ENCODE assay signal across 15 mouse cellular contexts in the genomic region with DNA sequence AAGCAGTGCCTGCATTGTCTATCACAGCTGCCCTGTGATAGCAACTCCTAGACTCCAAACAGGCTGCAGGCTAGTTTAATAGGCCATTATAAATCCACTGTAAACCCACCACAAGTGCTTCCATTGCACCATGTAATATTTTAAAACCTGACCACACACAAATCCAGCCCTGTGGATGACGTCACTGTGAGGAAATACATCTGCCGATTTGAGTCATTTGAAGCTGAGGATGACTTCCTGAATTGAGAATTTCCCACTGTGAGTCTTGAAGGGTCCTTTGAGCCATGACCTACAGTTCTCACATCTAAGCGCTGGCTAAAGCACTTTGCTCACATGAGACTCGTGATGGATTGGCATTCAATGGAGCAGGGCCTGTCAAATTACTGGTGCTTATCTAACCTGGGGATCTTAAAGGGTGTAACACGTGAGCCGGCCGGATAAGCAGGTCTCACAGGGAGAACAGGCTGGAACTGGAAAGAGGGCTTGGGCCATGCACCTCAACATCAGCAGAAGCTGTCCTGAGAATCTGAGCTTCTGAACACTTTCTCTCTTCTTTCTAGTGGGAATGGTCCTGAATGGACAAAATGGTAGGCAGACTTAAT. TPM values are rescaled to one million over a fixed set of nuclear protein-coding genes. Genes with fewer than 3 reads are reported as not detected.
DNase-seq lines count a peak whose midpoint lies in the region; ATAC-seq and TF ChIP-seq lines count a peak whose summit lies in the region.
"Had no signal": no experiment of that assay in that cellular context is flagged by ENCODE, and none has a peak within 500 bp of the region (broad histone marks: within the 10 kb centered on the region; RNA-seq: fewer than 3 reads in every experiment).

No protein-coding gene starts in this region.

- no peak for TF ChIP-seq CTCF in left cerebral cortex, adult 2 months (IDR thresholded peaks at IDR 0.05)

- intact Hi-C loops in left cerebral cortex, adult 2 months (cut with DNase I), result no loop called here

- ATAC-seq in inflammation-experienced regulatory T-cells, adult 6 months, result peak; percentile 53
- ATAC-seq: intestine, embryonic 16.5 days; lung, postnatal 0 days; midbrain, embryonic 13.5 days had no signal

- DNase-seq in thymus, postnatal 0 days (ENCODE audit: low spot score), result peak; percentile 34
- DNase-seq in thymus, postnatal 36 days, result no peak
- peak; percentile 6 to 56 for DNase-seq in kidney, postnatal 25 days
- DNase-seq in cerebellum, adult 11-12 months, result no peak
- no peak for DNase-seq in left cerebral cortex, adult 2 months (ENCODE audit: extremely low spot score in 1 of 2, low spot score in 2 of 2)
- DNase-seq in spleen, postnatal 14 days (ENCODE audit: low spot score in 2 of 2), result no peak
- DNase-seq: adrenal gland, postnatal 36 days; gastrocnemius, postnatal 10 days; layer of hippocampus, postnatal 36 days; liver had no signal

- no peak overlapping the region for H3K4me3 ChIP-seq in left cerebral cortex, adult 2 months
- H3K4me3 ChIP-seq: forebrain, embryonic 12.5 days; midbrain, embryonic 13.5 days had no signal

- H3K27ac ChIP-seq in left cerebral cortex, adult 2 months, result no peak overlapping the region
- H3K27ac ChIP-seq: forebrain, embryonic 12.5 days; midbrain, embryonic 13.5 days had no signal

RNA-seq across cellular contexts. Expression of gene Prkcq, which starts 40.2 kb away (rescaled TPM):
- 54.6 and 63.1 TPM in 2 replicates for polyA plus RNA-seq in thymus, postnatal 0 days (2015; fragmentation: Nextera tagmentation; extraction: Ambion mirVana)
- 100 to 1,000 TPM in 1 of 3 experiments, 10 to 100 TPM in 2; 86.5 to 144 (median 99.9) TPM for polyA plus RNA-seq in inflammation-experienced regulatory T-cells, adult 6 months (2017; shearing (Covaris generic))
- total RNA-seq in left cerebral cortex, adult 2 months (2021), result 1 to 10 TPM; 6.8 to 7.5 TPM

Comparison
In these comparisons a context has a peak if more than half of its experiments do, and no peak if none do; other contexts are left out.
1. DNase-seq: peak in thymus, postnatal 0 days (single experiment) and kidney, postnatal 25 days (2 of 2); none in thymus, postnatal 36 days (0 of 2), cerebellum, adult 11-12 months (single experiment), left cerebral cortex, adult 2 months (0 of 2) and spleen, postnatal 14 days (0 of 2).